Mouse (Mus musculus) left cerebral cortex, adult 2 months (tissue): Measurements from ENCODE around the gene Wdr20. TPM values are rescaled to one million over a fixed set of nuclear protein-coding genes. Genes with fewer than 3 reads are reported as not detected.

Source experiments
- DNase-seq, 2 experiments: peaks; one replicate each; pipeline ENCODE4 v3.0.0; 2021 to 2022; ENCODE audit warnings: low spot score in 2 of 2, mixed read lengths in 1 of 2; ENCODE audit errors: extremely low spot score in 1 of 2
- H3K27ac ChIP-seq: fragments of 200-600 bp; 2 replicates; pipeline ENCODE4 v1.8.1; 2022
- H3K4me3 ChIP-seq: fragments of 200-600 bp; 2 replicates; pipeline ENCODE4 v1.8.1; 2022
- CTCF ChIP-seq: fragments of 200-600 bp; IDR thresholded peaks from 2 replicates; pipeline ENCODE4 v1.8.1; 2022; ENCODE audit warnings: antibody characterized with exemption, mild to moderate bottlenecking, moderate library complexity
- intact Hi-C: fragments of 180-260 bp; cut with DNase I; formaldehyde crosslinking; loops from one replicate; pipeline ENCODE4 v1.15.1; 2025
- total RNA-seq, 2 experiments: library from RNA; stranded (reverse); gene quantifications; 2 replicates each; pipeline ENCODE4 v1.2.3; 2021

Wdr20 gene
- total RNA-seq, 2 experiments from 2014 or later, result 41.1 to 45.4 TPM

GRCm38 (mm10) chr12:110764531-110764930 lies 26.8 kb downstream of the Wdr20 start:
- TF ChIP-seq CTCF, result no peak
- intact Hi-C loops, result no loop called here
- no peak for DNase-seq
- no peak overlapping the region for H3K4me3 ChIP-seq
- H3K27ac ChIP-seq, result no peak overlapping the region

- intact Hi-C loops, result no loop called here
- no peak for DNase-seq
- H3K4me3 ChIP-seq, result no peak overlapping the region
- H3K27ac ChIP-seq, result no peak overlapping the region
- no peak for TF ChIP-seq CTCF
Observed at GRCm38 (mm10) chr12:110768562-110768961, 30.8 kb downstream of the Wdr20 start.

- H3K27ac ChIP-seq, result 0 out of 2 replicates have a peak overlapping the region, but pooled peaks have one; percentile 19
- intact Hi-C loops, result no loop called here
- DNase-seq, result no peak
- H3K4me3 ChIP-seq, result no peak overlapping the region
- no peak for TF ChIP-seq CTCF
Observed at GRCm38 (mm10) chr12:110769660-110770297, 32.0 kb downstream of the Wdr20 start.

GRCm38 (mm10) chr12:110770479-110771247 lies 32.9 kb downstream of the Wdr20 start:
- peak in 1 of 2 experiments; percentile 24 for DNase-seq
- no peak overlapping the region for H3K27ac ChIP-seq
- intact Hi-C loops, result no loop called here
- no peak overlapping the region for H3K4me3 ChIP-seq
- no peak for TF ChIP-seq CTCF

- TF ChIP-seq CTCF, result no peak
- intact Hi-C loops, result no loop called here
- H3K4me3 ChIP-seq, result no peak overlapping the region
- H3K27ac ChIP-seq, result no peak overlapping the region
- DNase-seq, result no peak
Observed at GRCm38 (mm10) chr12:110771961-110772360, 34.2 kb downstream of the Wdr20 start.

GRCm38 (mm10) chr12:110775628-110776426 lies 38.1 kb downstream of the Wdr20 start:
- no peak for TF ChIP-seq CTCF
- no peak for DNase-seq
- H3K27ac ChIP-seq, result no peak overlapping the region; the same call in 1 of the 2 replicates
- intact Hi-C loops, result no loop called here
- no peak overlapping the region for H3K4me3 ChIP-seq

- peak overlapping the region; percentile 6 for H3K27ac ChIP-seq
Observed at GRCm38 (mm10) chr12:110777853-110778252, 40.1 kb downstream of the Wdr20 start.

GRCm38 (mm10) chr12:110779296-110779695 lies 41.6 kb downstream of the Wdr20 start:
- Histone ChIP-seq H3K4me3 (no peak overlapping the region), H3K27ac (no peak overlapping the region)
- no peak for DNase-seq
- TF ChIP-seq CTCF, result no peak
- intact Hi-C loops, result no loop called here

More at GRCm38 (mm10) chr12:110777853-110778252, 40.1 kb downstream of the Wdr20 start:
- H3K4me3 ChIP-seq, result no peak overlapping the region
- DNase-seq, result no peak
- intact Hi-C loops, result no loop called here
- TF ChIP-seq CTCF, result no peak

- intact Hi-C loops, result no loop called here
- no peak overlapping the region for H3K4me3 ChIP-seq
- no peak for TF ChIP-seq CTCF
- DNase-seq, result no peak
- H3K27ac ChIP-seq, result peak overlapping the region; percentile 70
Observed at GRCm38 (mm10) chr12:110781181-110781580, 43.4 kb downstream of the Wdr20 start.

GRCm38 (mm10) chr12:110782278-110782677 lies 44.5 kb downstream of the Wdr20 start:
- intact Hi-C loops, result no loop called here
- no peak for TF ChIP-seq CTCF
- DNase-seq, result no peak
- H3K27ac ChIP-seq, result no peak overlapping the region
- no peak overlapping the region for H3K4me3 ChIP-seq

- intact Hi-C loops, result no loop called here
Observed at GRCm38 (mm10) chr12:110784211-110784610, 46.5 kb downstream of the Wdr20 start.

GRCm38 (mm10) chr12:110786243-110786642 lies 48.5 kb downstream of the Wdr20 start:
- intact Hi-C loops, result no loop called here
- no peak for DNase-seq
- no peak for TF ChIP-seq CTCF
- H3K27ac ChIP-seq, result 0 out of 2 replicates have a peak overlapping the region, but pooled peaks have one; percentile 41
- no peak overlapping the region for H3K4me3 ChIP-seq

More at GRCm38 (mm10) chr12:110784211-110784610, 46.5 kb downstream of the Wdr20 start:
- TF ChIP-seq CTCF, result no peak
- Histone ChIP-seq H3K27ac (no peak overlapping the region), H3K4me3 (no peak overlapping the region)
- DNase-seq, result no peak
